Mouse (Mus musculus): ENCODE data around the gene Zfp968.
"Not testable (repeated sequence)": the region's sequence is repeated elsewhere in the genome, so short reads cannot be mapped to it uniquely, and the experiment has no call there.

Zfp968 gene

DNA sequence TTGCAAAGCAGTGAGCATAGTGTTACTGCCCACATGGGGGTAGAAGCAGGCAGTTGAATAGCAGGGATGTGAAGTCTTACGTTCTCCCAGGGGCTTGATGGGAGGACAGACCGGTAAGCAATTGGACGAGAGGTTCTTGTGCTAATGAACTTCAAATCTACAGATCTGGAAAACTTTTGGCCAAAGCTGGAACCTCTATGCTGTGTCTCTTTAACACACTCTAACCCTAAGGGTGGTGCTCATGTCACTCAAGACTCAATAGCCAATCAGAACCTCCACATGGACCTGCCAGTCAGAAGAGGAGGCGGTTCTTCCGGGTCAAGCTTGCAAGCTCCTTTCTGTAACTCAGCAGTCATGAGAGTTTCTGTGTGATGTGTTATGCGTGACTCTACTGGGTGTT lies at the start of gene Zfp968:
Zfp968 (plus strand) TSS at position 301 of the 400 bp plus-strand sequence.
- DNase-seq (ENCODE audit: low spot score) = not testable (repeated sequence)

DNA sequence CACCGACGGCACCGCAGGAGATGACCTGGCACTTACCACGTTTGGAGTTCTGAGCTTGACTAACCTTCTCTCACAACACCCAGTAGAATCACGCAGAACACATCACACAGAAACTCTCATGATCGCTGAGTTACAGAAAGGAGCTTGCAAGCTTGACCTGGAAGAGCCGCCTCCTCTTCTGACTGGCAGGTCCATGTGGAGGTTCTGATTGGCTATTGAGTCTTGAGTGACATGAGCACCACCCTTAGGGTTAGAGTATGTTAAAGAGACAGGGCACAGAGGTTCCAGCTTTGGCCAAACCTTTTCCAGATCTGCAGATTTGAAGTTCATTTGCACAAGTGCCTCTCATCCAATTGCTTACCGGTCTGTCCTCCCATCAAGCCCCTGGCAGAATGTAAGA lies 34.1 kb upstream of the Zfp968 start, which contains the start of gene Gm4631:
Gm4631 (minus strand) TSS at position 101 of the 400 bp plus-strand sequence.
- DNase-seq (ENCODE audit: low spot score) = not testable (repeated sequence)

Measured in adipocyte (in vitro differentiated cells).